Mouse (Mus musculus) forebrain, postnatal 0 days (tissue): ENCODE measurements around the gene Lin37. TPM values are rescaled to one million over a fixed set of nuclear protein-coding genes. Genes with fewer than 3 reads are reported as not detected.
A peak's percentile ranks its signal among the peaks of the same experiment; 100 is the strongest.

ENCODE experiments used
- ATAC-seq: fragments of 200-750 bp; cut with Nextera tagmentation; 2 replicates; pipeline ENCODE4 v1.8.0; 2017; ENCODE audit warnings: mild to moderate bottlenecking, moderate library complexity
- DNase-seq: peaks from one replicate; pipeline ENCODE4 v3.0.0-alpha.2; 2015
- H3K27ac ChIP-seq: fragments of 300-500 bp; sonication (generic); 2 replicates; pipeline ENCODE4 v1.5.1; 2014; ENCODE audit warnings: low read depth, mild to moderate bottlenecking, antibody characterized with exemption, low read length, moderate library complexity, mixed read lengths
- H3K27me3 ChIP-seq: fragments of 300-500 bp; sonication (generic); 2 replicates; pipeline ENCODE4 v1.6.1; 2014; ENCODE audit warnings: mild to moderate bottlenecking, low read length, mixed read lengths; ENCODE audit not compliant: insufficient read depth
- H3K36me3 ChIP-seq: fragments of 300-500 bp; sonication (generic); 2 replicates; pipeline ENCODE4 v1.6.1; 2014; ENCODE audit warnings: mild to moderate bottlenecking, moderate library complexity; ENCODE audit not compliant: insufficient read depth
- H3K4me1 ChIP-seq: fragments of 300-500 bp; sonication (generic); 2 replicates; pipeline ENCODE4 v1.6.1; 2014; ENCODE audit warnings: antibody characterized with exemption; ENCODE audit not compliant: insufficient read depth
- H3K4me2 ChIP-seq: fragments of 300-500 bp; sonication (generic); 2 replicates; pipeline ENCODE4 v1.6.1; 2014; ENCODE audit warnings: low read depth, mild to moderate bottlenecking, moderate library complexity
- H3K4me3 ChIP-seq: fragments of 300-500 bp; sonication (generic); 2 replicates; pipeline ENCODE4 v1.5.1; 2014; ENCODE audit warnings: low read depth, low read length, mixed read lengths
- H3K9ac ChIP-seq: fragments of 300-500 bp; sonication (generic); 2 replicates; pipeline ENCODE4 v1.6.1; 2014; ENCODE audit warnings: mild to moderate bottlenecking
- H3K9me3 ChIP-seq: fragments of 300-500 bp; sonication (generic); 2 replicates; pipeline ENCODE4 v1.6.1; 2016; ENCODE audit warnings: low read length
- CTCF ChIP-seq: sonication (generic); IDR thresholded peaks from 2 replicates; pipeline ENCODE4 v1.5.1; 2016; ENCODE audit warnings: antibody characterized with exemption, control low read depth, low read depth
- WGBS: fragments of 180-500 bp; shearing (Covaris S2); extraction: QIAGEN DNeasy Blood & Tissue Kit; methylation state at CpG from one replicate; pipeline ENCODE4 v1.1.7; 2014; 5-methylcytosine and 5-hydroxymethylcytosine counted together
- polyA plus RNA-seq: library from polyadenylated mRNA; unstranded; fragments of >200 nt; fragmentation: Nextera tagmentation; extraction: Ambion mirVana; gene quantifications from 2 replicates; pipeline ENCODE4 v1.2.1, GENCODE M21; 2015
- total RNA-seq: library from RNA; depleted of rRNA; stranded (reverse); fragments of >200 nt; gene quantifications from 2 replicates; pipeline ENCODE4 v1.2.3, GENCODE M21; 2014

Lin37 gene
- total and polyA plus RNA-seq, 2 experiments from 2014 or later = 16.0 to 53.0 TPM

GRCm38 (mm10) chr7:30525954-30526353, 33.7 kb downstream of the Lin37 start:
- 42% methylated on average over 10 of the region's 10 CpGs for WGBS
- Histone ChIP-seq H3K4me3 (no peak overlapping the region), H3K36me3 (peaks cover 81% of the 10 kb centered on the region), H3K27me3 (no peaks in the 10 kb centered on the region), H3K27ac (no peak overlapping the region), H3K9me3 (no peaks in the 10 kb centered on the region), H3K4me1 (no peaks in the 10 kb centered on the region), H3K4me2 (no peak overlapping the region), H3K9ac (no peak overlapping the region)
- no peak for ATAC-seq
- no peak for TF ChIP-seq CTCF
- no peak for DNase-seq

- DNase-seq = no peak
- H3K9me3 ChIP-seq = no peaks in the 10 kb centered on the region
- no peak for ATAC-seq
- no peak overlapping the region for H3K4me2 ChIP-seq
- no peak overlapping the region for H3K27ac ChIP-seq
- H3K27me3 ChIP-seq = no peaks in the 10 kb centered on the region
- no peak overlapping the region for H3K9ac ChIP-seq
- peaks cover 68% of the 10 kb centered on the region for H3K36me3 ChIP-seq
- no peak for TF ChIP-seq CTCF
- H3K4me3 ChIP-seq = no peak overlapping the region
- WGBS = 84% methylated on average over 6 of the region's 6 CpGs
- H3K4me1 ChIP-seq = no peaks in the 10 kb centered on the region
These were observed 35.2 kb downstream of the Lin37 start for GRCm38 (mm10) chr7:30524487-30524886.

- no peaks in the 10 kb centered on the region for H3K27me3 ChIP-seq
- WGBS = 92% methylated on average over 10 of the region's 10 CpGs
- no peak for TF ChIP-seq CTCF
- no peak overlapping the region for H3K27ac ChIP-seq
- H3K4me2 ChIP-seq = no peak overlapping the region
- no peak for DNase-seq
- peaks cover 52% of the 10 kb centered on the region for H3K36me3 ChIP-seq
- no peak overlapping the region for H3K9ac ChIP-seq
- no peak overlapping the region for H3K4me3 ChIP-seq
- H3K4me1 ChIP-seq = no peaks in the 10 kb centered on the region
- H3K9me3 ChIP-seq = no peaks in the 10 kb centered on the region
- ATAC-seq = no peak
These were observed 36.8 kb downstream of the Lin37 start for GRCm38 (mm10) chr7:30522871-30523270.

- Histone ChIP-seq H3K4me3 (no peak overlapping the region), H3K4me1 (no peaks in the 10 kb centered on the region), H3K9me3 (no peaks in the 10 kb centered on the region), H3K36me3 (peaks cover 31% of the 10 kb centered on the region), H3K27me3 (no peaks in the 10 kb centered on the region), H3K9ac (no peak overlapping the region), H3K27ac (peak overlapping the region; percentile 21; the same call in 1 of the 2 replicates), H3K4me2 (no peak overlapping the region)
- peak; percentile 27; the same call in 1 of the 2 replicates for ATAC-seq
- peak; percentile 34 for DNase-seq
- WGBS = 58% methylated on average over 5 of the region's 5 CpGs
- no peak for TF ChIP-seq CTCF
These were observed 38.8 kb downstream of the Lin37 start for GRCm38 (mm10) chr7:30520856-30521255.

- H3K9me3 ChIP-seq = no peaks in the 10 kb centered on the region
- H3K27ac ChIP-seq = no peak overlapping the region
- DNase-seq = peak; percentile 33
- no peaks in the 10 kb centered on the region for H3K27me3 ChIP-seq
- no peak overlapping the region for H3K4me3 ChIP-seq
- peak; percentile 30 for ATAC-seq
- peaks cover 27% of the 10 kb centered on the region for H3K36me3 ChIP-seq
- H3K4me1 ChIP-seq = no peaks in the 10 kb centered on the region
- no peak overlapping the region for H3K9ac ChIP-seq
- H3K4me2 ChIP-seq = no peak overlapping the region
- no peak for TF ChIP-seq CTCF
- WGBS = 60% methylated on average over 4 of the region's 4 CpGs
These were observed 39.2 kb downstream of the Lin37 start for GRCm38 (mm10) chr7:30520396-30520795.

GRCm38 (mm10) chr7:30518325-30518724, 41.3 kb downstream of the Lin37 start:
- H3K27ac ChIP-seq = no peak overlapping the region
- ATAC-seq (no peak), DNase-seq (no peak)
- no peaks in the 10 kb centered on the region for H3K27me3 ChIP-seq
- no peak overlapping the region for H3K4me2 ChIP-seq
- no peaks in the 10 kb centered on the region for H3K9me3 ChIP-seq
- H3K36me3 ChIP-seq = peaks cover 8% of the 10 kb centered on the region
- H3K4me1 ChIP-seq = no peaks in the 10 kb centered on the region
- no peak overlapping the region for H3K9ac ChIP-seq
- 46% methylated on average over 8 of the region's 8 CpGs for WGBS
- no peak overlapping the region for H3K4me3 ChIP-seq
- no peak for TF ChIP-seq CTCF

GRCm38 (mm10) chr7:30515003-30515760, 44.5 kb downstream of the Lin37 start:
- Histone ChIP-seq H3K9ac (no peak overlapping the region), H3K4me3 (no peak overlapping the region), H3K4me2 (no peak overlapping the region), H3K36me3 (no peaks in the 10 kb centered on the region), H3K9me3 (no peaks in the 10 kb centered on the region), H3K27ac (no peak overlapping the region), H3K4me1 (no peaks in the 10 kb centered on the region), H3K27me3 (no peaks in the 10 kb centered on the region; the same call in 1 of the 2 replicates)
- WGBS = 61% methylated on average over 24 of the region's 24 CpGs
- TF ChIP-seq CTCF = no peak
- ATAC-seq = no peak
- DNase-seq = no peak
